Mouse (Mus musculus) cortical plate, adult 2 months (tissue): ENCODE measurements around the gene Tnfsf11.

Experiments used
- CTCF ChIP-seq: fragments of 200-500 bp; IDR thresholded peaks from 2 replicates; pipeline ENCODE4 v1.5.1; 2011; ENCODE audit warnings: mild to moderate bottlenecking, control low read depth, low read length; ENCODE audit not compliant: insufficient read depth; ENCODE audit errors: extremely low read depth
- POLR2A ChIP-seq: fragments of 200-500 bp; IDR thresholded peaks from 2 replicates; pipeline ENCODE4 v1.6.1; 2011; ENCODE audit warnings: mild to moderate bottlenecking, low read length, control low read depth; ENCODE audit not compliant: insufficient read depth; ENCODE audit errors: extremely low read depth

DNA sequence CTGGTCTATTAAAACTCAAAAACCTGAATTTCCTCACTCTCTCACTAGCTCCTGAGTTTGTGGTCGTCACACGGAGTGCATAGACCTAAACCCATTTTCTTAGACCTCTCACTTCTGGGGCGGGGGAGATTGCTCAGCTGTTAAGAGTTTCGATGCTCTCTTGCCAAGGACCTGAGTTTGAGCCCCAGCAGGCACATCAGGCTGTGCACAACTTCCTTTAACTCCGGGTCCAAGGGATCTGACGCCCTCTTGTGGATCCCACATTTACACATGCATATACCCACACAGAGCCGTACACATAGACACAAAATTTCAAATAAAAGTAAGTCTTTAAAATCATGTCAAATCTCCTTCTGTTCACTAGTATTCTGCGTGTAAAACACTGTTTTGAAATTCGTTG lies 15.1 kb upstream of the Tnfsf11 start:
- TF ChIP-seq CTCF (no peak), POLR2A (no peak)
